16 mouse cellular contexts compared by ENCODE assay signal in genomic region chr17:78571494-78571893, GRCm38 (mm10).
DNase-seq lines count a peak whose midpoint lies in the region; ATAC-seq and TF ChIP-seq lines count a peak whose summit lies in the region.
"Had no signal": no experiment of that assay in that cellular context is flagged by ENCODE, and none has a peak within 500 bp of the region (broad histone marks: within the 10 kb centered on the region; RNA-seq: fewer than 3 reads in every experiment).

No protein-coding gene starts in this region.

- H3K27me3 ChIP-seq in lung, postnatal 0 days (replicated peaks; ENCODE audit: insufficient read depth, low read length) = no peaks in the 10 kb centered on the region
- no peaks in the 10 kb centered on the region for H3K27me3 ChIP-seq in heart, embryonic 16.5 days (ENCODE audit: control insufficient read depth, insufficient read depth, low read length)
- H3K27me3 ChIP-seq: forebrain, embryonic 13.5 days; limb, embryonic 15.5 days; megakaryocyte, embryonic 14.5 days had no signal

- no peaks in the 10 kb centered on the region for H3K4me1 ChIP-seq in lung, postnatal 0 days (ENCODE audit: insufficient read depth, low read depth, low read length)
- H3K4me1 ChIP-seq in heart, embryonic 16.5 days (ENCODE audit: control insufficient read depth, insufficient read depth, low read length) = no peaks in the 10 kb centered on the region
- H3K4me1 ChIP-seq: forebrain, embryonic 13.5 days; limb, embryonic 15.5 days had no signal

- peak; percentile 28 for ATAC-seq in lung, postnatal 0 days
- ATAC-seq in heart, embryonic 16.5 days (replicated peaks; ENCODE audit: extremely low read depth, insufficient read depth, low FRiP score) = peak; percentile 72
- ATAC-seq: activated CD4-positive, CD25-positive, alpha-beta regulatory T cell, adult 4 months; forebrain, embryonic 13.5 days had no signal

- peak; percentile 15 for DNase-seq in lung, postnatal 0 days (ENCODE audit: low spot score)
- DNase-seq in lung, postnatal 10 days = no peak
- peak; percentile 9 for DNase-seq in adrenal gland, postnatal 25 days
- DNase-seq in yolk sac, embryonic 10.5 days (ENCODE audit: low spot score) = peak; percentile 35
- no peak for DNase-seq in kidney, postnatal 10 days
- no peak for DNase-seq in gastrocnemius, postnatal 25 days
- DNase-seq in layer of hippocampus, postnatal 36 days = no peak
- DNase-seq: cerebellum, adult 11 months; layer of hippocampus, adult 9-11 months; thymus, adult 2 months had no signal

- TF ChIP-seq CTCF in lung, postnatal 0 days (IDR thresholded peaks at IDR 0.05) = no peak

- WGBS in lung, postnatal 0 days = 68% methylated on average over 6 of the region's 6 CpGs
- 29% methylated on average over 6 of the region's 6 CpGs for WGBS in heart, embryonic 16.5 days

- no peak overlapping the region for H3K4me3 ChIP-seq in lung, postnatal 0 days (ENCODE audit: low read depth, low read length)
- no peak overlapping the region for H3K4me3 ChIP-seq in heart, embryonic 16.5 days (ENCODE audit: low read length)
- H3K4me3 ChIP-seq: forebrain, embryonic 13.5 days; limb, embryonic 15.5 days; megakaryocyte, embryonic 14.5 days; myocyte had no signal

- no peak for TF ChIP-seq EP300 in lung, postnatal 0 days (IDR thresholded peaks at IDR 0.05)

- no peak overlapping the region for H3K27ac ChIP-seq in lung, postnatal 0 days (ENCODE audit: low read length)
- no peak overlapping the region for H3K27ac ChIP-seq in heart, embryonic 16.5 days (ENCODE audit: low read length)
- H3K27ac ChIP-seq: forebrain, embryonic 13.5 days; limb, embryonic 15.5 days had no signal

- no peak overlapping the region for H3K9ac ChIP-seq in lung, postnatal 0 days (replicated peaks; ENCODE audit: low read depth)
- no peak overlapping the region for H3K9ac ChIP-seq in heart, embryonic 16.5 days (ENCODE audit: low read length)
- H3K9ac ChIP-seq: forebrain, embryonic 13.5 days; limb, embryonic 15.5 days had no signal

- no peak overlapping the region for H3K4me2 ChIP-seq in lung, postnatal 0 days (replicated peaks; ENCODE audit: low read depth, low read length)
- H3K4me2 ChIP-seq in heart, embryonic 16.5 days (ENCODE audit: low read depth, low read length) = no peak overlapping the region
- H3K4me2 ChIP-seq: forebrain, embryonic 13.5 days; limb, embryonic 15.5 days had no signal

- no peaks in the 10 kb centered on the region for H3K36me3 ChIP-seq in lung, postnatal 0 days (ENCODE audit: insufficient read depth, low read length)
- no peaks in the 10 kb centered on the region for H3K36me3 ChIP-seq in heart, embryonic 16.5 days (ENCODE audit: control insufficient read depth, insufficient read depth)
- H3K36me3 ChIP-seq: limb, embryonic 15.5 days had no signal

- no peaks in the 10 kb centered on the region for H3K9me3 ChIP-seq in lung, postnatal 0 days (ENCODE audit: low read length)
- no peaks in the 10 kb centered on the region; the same call in 1 of the 2 replicates for H3K9me3 ChIP-seq in heart, embryonic 16.5 days (replicated peaks; ENCODE audit: control insufficient read depth, low read length)
- H3K9me3 ChIP-seq: limb, embryonic 15.5 days had no signal

Comparison
In these comparisons a context has a peak if more than half of its experiments do, and no peak if none do; other contexts are left out.
1. DNase-seq: peak in lung, postnatal 0 days (single experiment), adrenal gland, postnatal 25 days (single experiment) and yolk sac, embryonic 10.5 days (single experiment); none in lung, postnatal 10 days (single experiment), kidney, postnatal 10 days (single experiment), gastrocnemius, postnatal 25 days (single experiment) and layer of hippocampus, postnatal 36 days (0 of 2).